Mouse (Mus musculus): ENCODE measurements at regions not wholly inside any gene's neighbourhood (a gene's known extent, or its start where the extent isn't known, plus 50 kb on each side); places are given as distances from the start of the nearest gene placed in this dataset.

DNA sequence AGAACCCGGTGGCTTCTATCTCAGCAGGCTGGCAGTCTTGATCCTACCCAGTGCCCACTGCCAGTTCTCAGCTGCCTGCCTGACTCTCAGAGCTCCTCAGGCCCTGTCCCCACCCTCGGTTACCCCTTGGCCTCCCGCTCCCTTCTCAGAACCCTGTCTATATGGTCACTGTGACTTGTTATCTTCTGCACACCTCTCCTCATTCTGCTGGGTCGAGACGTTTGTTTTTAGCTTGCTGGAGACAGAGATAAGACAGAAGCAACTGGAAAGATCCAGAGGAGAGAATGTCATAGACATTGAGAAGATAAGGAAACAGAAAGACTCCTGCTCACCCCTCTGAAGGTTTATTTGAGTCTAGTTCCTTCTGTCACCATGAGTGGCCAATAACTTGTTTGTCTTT is 53.8 kb upstream of the Phc1 start:
- ATAC-seq, result no peak

DNA sequence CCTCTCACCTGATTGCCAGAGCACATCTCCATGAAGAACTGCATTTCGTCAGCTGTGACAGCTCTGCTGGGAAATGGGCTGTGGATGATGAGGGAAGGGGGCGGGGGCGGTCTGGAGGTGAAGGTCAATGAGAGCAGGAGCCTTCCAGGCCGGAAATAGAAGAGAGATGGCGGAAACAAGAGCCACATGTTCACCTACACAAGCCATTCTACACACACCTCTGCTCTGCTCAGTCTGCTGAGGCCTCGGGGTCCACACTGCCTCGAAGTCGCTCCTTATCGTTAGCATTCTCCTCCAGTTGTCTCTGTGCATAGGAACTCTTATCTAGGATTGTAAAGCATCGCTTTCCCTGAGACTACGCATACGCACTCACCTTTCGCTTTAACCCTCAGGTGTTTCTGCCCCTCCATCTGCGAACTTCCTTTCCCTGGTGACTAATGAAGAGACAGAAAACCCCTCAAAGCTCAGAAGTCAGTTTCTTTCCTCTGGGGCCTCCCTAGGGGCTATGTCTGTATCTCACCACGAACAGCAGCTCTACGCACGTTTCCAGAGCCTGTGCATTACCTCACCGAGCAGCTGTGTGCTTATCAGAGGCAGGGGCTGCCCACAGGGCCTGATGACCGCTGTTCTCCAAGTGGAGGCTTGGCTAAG is 53.0 kb upstream of the Phc1 start:
- ATAC-seq, result no peak

DNA sequence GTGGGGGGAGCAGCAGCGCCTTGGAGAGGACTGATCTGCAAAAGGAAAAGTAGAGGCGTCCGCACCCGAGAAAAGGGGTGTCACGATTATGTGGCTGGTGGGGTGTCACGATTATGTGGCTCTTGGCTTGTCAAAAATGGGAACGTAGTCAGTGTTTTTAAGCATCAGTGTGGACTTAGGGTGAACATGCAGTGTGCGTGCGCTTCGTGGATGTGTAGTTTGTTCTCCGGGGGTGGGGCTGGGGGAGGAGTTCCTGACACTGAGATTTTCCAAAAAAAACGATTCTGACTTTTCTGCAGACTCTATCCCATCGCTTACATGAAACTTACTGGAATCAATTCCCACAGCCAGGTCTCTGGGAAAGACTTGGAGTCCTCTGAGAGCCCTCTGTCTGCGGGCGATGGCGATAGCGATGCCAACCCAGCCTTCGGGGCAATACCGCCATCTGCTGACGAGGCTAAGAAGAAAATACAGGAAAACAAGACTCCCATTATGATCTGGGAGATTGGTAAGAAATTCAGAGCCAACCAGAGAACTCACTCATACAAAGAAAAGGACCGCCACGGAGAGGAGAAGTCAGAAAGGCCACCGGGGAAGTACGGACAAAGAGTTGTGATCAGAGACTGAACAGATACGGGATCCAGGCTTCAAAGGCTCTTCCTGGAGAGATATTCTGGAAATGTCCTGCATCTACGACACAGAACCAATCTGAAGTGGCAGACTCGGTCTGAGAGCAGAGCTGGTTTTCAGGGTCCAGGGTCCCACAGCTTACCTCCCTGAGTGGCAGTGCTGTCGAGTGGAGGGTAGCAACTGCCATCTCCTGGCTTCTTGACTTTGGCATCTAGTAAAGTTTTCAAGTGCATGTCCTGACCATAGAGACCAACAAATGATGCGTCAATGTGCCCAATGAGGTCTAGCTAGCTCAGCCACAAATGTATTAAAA is 51.6 kb upstream of the Phc1 start:
- ATAC-seq, result peak; percentile 58

DNA sequence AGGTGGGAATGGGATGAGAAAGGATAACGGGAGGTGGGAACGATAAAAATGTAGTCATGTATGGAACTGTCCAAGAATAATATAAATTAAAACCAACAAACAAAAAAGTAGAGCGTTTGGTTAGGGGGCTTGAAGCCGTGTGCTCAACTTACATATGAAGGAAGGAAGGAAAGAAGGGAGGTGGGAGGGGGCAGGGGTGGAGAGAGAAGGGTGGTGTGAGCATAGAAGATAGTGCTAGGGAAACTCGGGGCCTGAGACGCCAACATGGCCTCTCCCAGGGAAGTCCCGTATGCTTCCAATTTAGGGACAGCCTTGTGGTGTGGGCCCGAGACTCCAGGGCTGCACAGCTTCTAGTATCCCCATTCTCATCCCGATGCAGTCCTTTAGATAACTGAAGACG is 50.8 kb upstream of the Phc1 start:
- no peak for ATAC-seq

DNA sequence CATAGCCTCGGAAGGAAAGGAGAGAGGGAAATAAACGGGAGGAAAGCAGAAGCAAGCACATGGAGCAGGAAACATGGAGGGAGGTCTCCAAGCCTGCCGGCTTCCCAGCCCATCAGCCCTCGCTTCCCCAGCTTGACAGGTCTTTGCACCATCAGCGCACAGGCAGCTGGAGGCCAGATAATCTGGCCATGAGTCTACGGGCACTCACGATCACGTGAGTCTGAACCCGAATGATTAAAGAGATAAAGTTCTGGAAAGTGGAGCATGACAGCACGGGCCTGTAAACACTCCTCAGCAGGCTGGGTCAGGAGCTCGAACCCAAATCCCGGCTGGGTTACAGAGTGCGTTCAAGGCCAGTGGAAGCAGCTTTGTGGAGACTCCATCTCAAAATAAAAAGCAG is 50.4 kb upstream of the Phc1 start:
- no peak for ATAC-seq

All from CD4-positive, CD25-positive, alpha-beta regulatory T cell, adult 4 months (primary cell).